Mouse (Mus musculus) kidney, adult 2 months (tissue): ENCODE results near the gene Cdk5r2. TPM values are rescaled to one million over a fixed set of nuclear protein-coding genes. Genes with fewer than 3 reads are reported as not detected.

Experiments used
- DNase-seq: peaks from one replicate; pipeline ENCODE4 v3.0.0; 2021
- H3K27ac ChIP-seq: fragments of 200-500 bp; 2 replicates; pipeline ENCODE4 v1.5.1; 2012; ENCODE audit warnings: low read depth, low read length, control low read depth, inconsistent platforms; ENCODE audit not compliant: insufficient read depth
- H3K27me3 ChIP-seq: fragments of 200-500 bp; replicated peaks from 2 replicates; pipeline ENCODE4 v1.6.1; 2012; ENCODE audit warnings: mild to moderate bottlenecking, moderate library complexity, low read length, inconsistent platforms; ENCODE audit not compliant: control insufficient read depth, insufficient read depth
- H3K36me3 ChIP-seq: fragments of 200-500 bp; 2 replicates; pipeline ENCODE4 v1.6.1; 2012; ENCODE audit warnings: mild to moderate bottlenecking, moderate library complexity, low read length, inconsistent platforms; ENCODE audit not compliant: control insufficient read depth, insufficient read depth
- H3K4me1 ChIP-seq: fragments of 200-500 bp; 2 replicates; pipeline ENCODE4 v1.6.1; 2011; ENCODE audit warnings: low read length; ENCODE audit not compliant: control insufficient read depth, insufficient read depth
- H3K4me3 ChIP-seq: fragments of 200-500 bp; 2 replicates; pipeline ENCODE4 v1.5.1; 2011; ENCODE audit warnings: mild to moderate bottlenecking, low read depth, low read length, control low read depth; ENCODE audit not compliant: insufficient read depth
- CTCF ChIP-seq: fragments of 200-500 bp; conservative IDR thresholded peaks from 2 replicates; pipeline ENCODE4 v1.5.1; 2011; ENCODE audit warnings: low read depth, mild to moderate bottlenecking, control low read depth, low read length, moderate library complexity, mixed read lengths; ENCODE audit not compliant: insufficient read depth, insufficient read length
- POLR2A ChIP-seq: fragments of 200-500 bp; IDR thresholded peaks from one replicate; pipeline ENCODE4 v1.6.1; 2011; ENCODE audit warnings: low read depth, low read length, control low read depth
- WGBS: fragments of 180-500 bp; shearing (Covaris S2); methylation state at CpG from one replicate; pipeline ENCODE4 v1.1.7; 2018; 5-methylcytosine and 5-hydroxymethylcytosine counted together
- polyA plus RNA-seq: library from polyadenylated mRNA; depleted of rRNA; stranded (reverse); fragments of >200 nt; gene quantifications from 2 replicates; pipeline ENCODE4 v1.2.3, GENCODE M21; 2012

The Cdk5r2 gene
- polyA plus RNA-seq, 1 experiment, result 0.31 TPM

GRCm38 (mm10) chr1:74830061-74830460 lies 24.7 kb upstream of the Cdk5r2 start:
- no peaks in the 10 kb centered on the region for H3K36me3 ChIP-seq
- no peak overlapping the region for H3K4me3 ChIP-seq
- no peak for TF ChIP-seq POLR2A
- no peak overlapping the region for H3K27ac ChIP-seq
- H3K27me3 ChIP-seq, result no peaks in the 10 kb centered on the region
- DNase-seq, result no peak
- no peaks in the 10 kb centered on the region for H3K4me1 ChIP-seq
- WGBS, result 66% methylated on average over 9 of the region's 9 CpGs

GRCm38 (mm10) chr1:74833255-74833654 lies 21.5 kb upstream of the Cdk5r2 start:
- H3K4me1 ChIP-seq, result no peaks in the 10 kb centered on the region
- no peaks in the 10 kb centered on the region; the same call in 1 of the 2 replicates for H3K27me3 ChIP-seq
- no peak for DNase-seq
- H3K4me3 ChIP-seq, result no peak overlapping the region
- no peak for TF ChIP-seq POLR2A
- no peak overlapping the region for H3K27ac ChIP-seq
- 83% methylated on average over 3 of the region's 3 CpGs for WGBS
- no peaks in the 10 kb centered on the region for H3K36me3 ChIP-seq

- 77% methylated on average over 5 of the region's 5 CpGs for WGBS
- Histone ChIP-seq H3K4me1 (no peaks in the 10 kb centered on the region), H3K36me3 (no peaks in the 10 kb centered on the region), H3K4me3 (no peak overlapping the region), H3K27ac (no peak overlapping the region), H3K27me3 (no peaks in the 10 kb centered on the region; the same call in 1 of the 2 replicates)
- no peak for DNase-seq
- no peak for TF ChIP-seq CTCF
- no peak for TF ChIP-seq POLR2A
These were observed 11.6 kb upstream of the Cdk5r2 start for GRCm38 (mm10) chr1:74843090-74843489.

- H3K27me3 ChIP-seq, result no peaks in the 10 kb centered on the region; the same call in 1 of the 2 replicates
- no peaks in the 10 kb centered on the region for H3K36me3 ChIP-seq
- H3K4me1 ChIP-seq, result no peaks in the 10 kb centered on the region
- DNase-seq, result no peak
- WGBS, result 21% methylated on average over 9 of the region's 9 CpGs
- no peak overlapping the region for H3K4me3 ChIP-seq
- TF ChIP-seq CTCF, result no peak
- no peak for TF ChIP-seq POLR2A
- H3K27ac ChIP-seq, result no peak overlapping the region
These were observed 8.4 kb upstream of the Cdk5r2 start for GRCm38 (mm10) chr1:74846341-74846740.

- no peak for DNase-seq
- H3K27me3 ChIP-seq, result peaks cover 3% of the 10 kb centered on the region; the same call in 1 of the 2 replicates
- 39% methylated on average over 5 of the region's 5 CpGs for WGBS
These were observed 5.8 kb upstream of the Cdk5r2 start for GRCm38 (mm10) chr1:74848946-74849345.

GRCm38 (mm10) chr1:74850251-74850650 lies 4.5 kb upstream of the Cdk5r2 start:
- Histone ChIP-seq H3K27me3 (peaks cover 6% of the 10 kb centered on the region), H3K27ac (no peak overlapping the region), H3K4me1 (no peaks in the 10 kb centered on the region), H3K36me3 (no peaks in the 10 kb centered on the region), H3K4me3 (no peak overlapping the region)
- TF ChIP-seq POLR2A, result no peak
- no peak for TF ChIP-seq CTCF
- no peak for DNase-seq
- 27% methylated on average over 6 of the region's 6 CpGs for WGBS

More at GRCm38 (mm10) chr1:74848946-74849345, 5.8 kb upstream of the Cdk5r2 start:
- Histone ChIP-seq H3K36me3 (no peaks in the 10 kb centered on the region), H3K4me1 (no peaks in the 10 kb centered on the region), H3K27ac (no peak overlapping the region), H3K4me3 (no peak overlapping the region)
- TF ChIP-seq POLR2A (no peak), CTCF (no peak)

- no peak for TF ChIP-seq CTCF
- TF ChIP-seq POLR2A, result no peak
- Histone ChIP-seq H3K4me3 (no peak overlapping the region), H3K27me3 (peaks cover 14% of the 10 kb centered on the region), H3K27ac (no peak overlapping the region), H3K4me1 (peaks cover 4% of the 10 kb centered on the region; the same call in 1 of the 2 replicates), H3K36me3 (no peaks in the 10 kb centered on the region)
- 26% methylated on average over 6 of the region's 6 CpGs for WGBS
- no peak for DNase-seq
These were observed 3.5 kb upstream of the Cdk5r2 start for GRCm38 (mm10) chr1:74851001-74851775.

- Histone ChIP-seq H3K27ac (no peak overlapping the region), H3K4me1 (peaks cover 4% of the 10 kb centered on the region; the same call in 1 of the 2 replicates), H3K4me3 (peak overlapping the region; percentile 41), H3K36me3 (no peaks in the 10 kb centered on the region), H3K27me3 (peaks cover 17% of the 10 kb centered on the region)
- TF ChIP-seq CTCF (no peak), POLR2A (no peak)
- WGBS, result 1% methylated on average over 45 of the region's 48 CpGs
- DNase-seq, result no peak
These were observed 422 bp downstream of the Cdk5r2 start for GRCm38 (mm10) chr1:74855156-74855555.
